Mouse (Mus musculus): Measurements from ENCODE around the gene Fam122b. TPM values are rescaled to one million over a fixed set of nuclear protein-coding genes. Genes with fewer than 3 reads are reported as not detected.
"Not testable (repeated sequence)": the region's sequence is repeated elsewhere in the genome, so short reads cannot be mapped to it uniquely, and the experiment has no call there.

The Fam122b gene
- polyA plus RNA-seq (2012): 0.27 and 0.48 TPM in 2 replicates

- Histone ChIP-seq H3K27me3 (ENCODE audit: control insufficient read depth) (no peaks in the 10 kb centered on the region), H3K9me3 (ENCODE audit: control insufficient read depth, low read length) (no peaks in the 10 kb centered on the region; the same call in 1 of the 2 replicates), H3K4me3 (replicated peaks) (peak within 1 kb of the TSS; percentile 90), H3K4me1 (ENCODE audit: control insufficient read depth) (peaks cover 26% of the 10 kb centered on the region), H3K36me3 (ENCODE audit: control insufficient read depth) (no peaks in the 10 kb centered on the region; the same call in 1 of the 2 replicates)
- no peak for TF ChIP-seq GATA1 (IDR thresholded peaks at IDR 0.05; ENCODE audit: low read length)
- no peak for TF ChIP-seq TAL1 (IDR thresholded peaks at IDR 0.05; ENCODE audit: low read length)
Observed at GRCm38 (mm10) chrX:53269289-53270062, at the start of gene Fam122b. TSS of gene Fam122b (minus strand) at chrX:53269805.

GRCm38 (mm10) chrX:53287924-53288323 lies 18.3 kb upstream of the Fam122b start:
- H3K9me3 ChIP-seq (ENCODE audit: control insufficient read depth, low read length): no peaks in the 10 kb centered on the region
- TF ChIP-seq GATA1 (IDR thresholded peaks at IDR 0.05; ENCODE audit: low read length) (no peak), TAL1 (IDR thresholded peaks at IDR 0.05; ENCODE audit: low read length) (no peak)
- H3K36me3 ChIP-seq (ENCODE audit: control insufficient read depth): no peaks in the 10 kb centered on the region
- no peaks in the 10 kb centered on the region for H3K27me3 ChIP-seq (ENCODE audit: control insufficient read depth)
- H3K4me1 ChIP-seq (ENCODE audit: control insufficient read depth): no peaks in the 10 kb centered on the region
- no peak overlapping the region for H3K4me3 ChIP-seq (replicated peaks)

GRCm38 (mm10) chrX:53273124-53273523 lies 3.5 kb upstream of the Fam122b start, which contains the start of gene Fam122c:
TSS of gene Fam122c (plus strand) at chrX:53273424.
- Histone ChIP-seq H3K36me3 (ENCODE audit: control insufficient read depth) (no peaks in the 10 kb centered on the region), H3K4me3 (replicated peaks) (no peak within 1 kb of the TSS), H3K27me3 (ENCODE audit: control insufficient read depth) (no peaks in the 10 kb centered on the region), H3K4me1 (ENCODE audit: control insufficient read depth) (peaks cover 14% of the 10 kb centered on the region), H3K9me3 (ENCODE audit: control insufficient read depth, low read length) (no peaks in the 10 kb centered on the region; the same call in 1 of the 2 replicates)
- TF ChIP-seq TAL1 (IDR thresholded peaks at IDR 0.05; ENCODE audit: low read length) (no peak), GATA1 (IDR thresholded peaks at IDR 0.05; ENCODE audit: low read length) (no peak)

GRCm38 (mm10) chrX:53271628-53272027 lies 2.0 kb upstream of the Fam122b start:
- peaks cover 20% of the 10 kb centered on the region for H3K4me1 ChIP-seq (ENCODE audit: control insufficient read depth)
- not testable (repeated sequence) for H3K9me3 ChIP-seq (ENCODE audit: control insufficient read depth, low read length); H3K4me3 ChIP-seq (replicated peaks); H3K27me3 ChIP-seq (ENCODE audit: control insufficient read depth); H3K36me3 ChIP-seq (ENCODE audit: control insufficient read depth)

GRCm38 (mm10) chrX:53270063-53270432 lies 443 bp upstream of the Fam122b start:
- Histone ChIP-seq H3K27me3 (ENCODE audit: control insufficient read depth) (no peaks in the 10 kb centered on the region), H3K9me3 (ENCODE audit: control insufficient read depth, low read length) (no peaks in the 10 kb centered on the region; the same call in 1 of the 2 replicates), H3K4me3 (replicated peaks) (peak overlapping the region; percentile 90), H3K4me1 (ENCODE audit: control insufficient read depth) (peaks cover 26% of the 10 kb centered on the region), H3K36me3 (ENCODE audit: control insufficient read depth) (no peaks in the 10 kb centered on the region)
- TF ChIP-seq TAL1 (IDR thresholded peaks at IDR 0.05; ENCODE audit: low read length): no peak
- no peak for TF ChIP-seq GATA1 (IDR thresholded peaks at IDR 0.05; ENCODE audit: low read length)

GRCm38 (mm10) chrX:53268856-53269255 lies 749 bp downstream of the Fam122b start:
- Histone ChIP-seq H3K36me3 (ENCODE audit: control insufficient read depth) (no peaks in the 10 kb centered on the region; the same call in 1 of the 2 replicates), H3K4me1 (ENCODE audit: control insufficient read depth) (peaks cover 26% of the 10 kb centered on the region), H3K4me3 (replicated peaks) (peak overlapping the region; percentile 90), H3K9me3 (ENCODE audit: control insufficient read depth, low read length) (no peaks in the 10 kb centered on the region; the same call in 1 of the 2 replicates), H3K27me3 (ENCODE audit: control insufficient read depth) (no peaks in the 10 kb centered on the region)
- TF ChIP-seq GATA1 (IDR thresholded peaks at IDR 0.05; ENCODE audit: low read length) (no peak), TAL1 (IDR thresholded peaks at IDR 0.05; ENCODE audit: low read length) (no peak)

- H3K4me3 ChIP-seq (replicated peaks): no peak overlapping the region
- H3K27me3 ChIP-seq (ENCODE audit: control insufficient read depth): no peaks in the 10 kb centered on the region
- no peaks in the 10 kb centered on the region; the same call in 1 of the 2 replicates for H3K9me3 ChIP-seq (ENCODE audit: control insufficient read depth, low read length)
- peaks cover 26% of the 10 kb centered on the region for H3K4me1 ChIP-seq (ENCODE audit: control insufficient read depth)
- no peaks in the 10 kb centered on the region; the same call in 1 of the 2 replicates for H3K36me3 ChIP-seq (ENCODE audit: control insufficient read depth)
- TF ChIP-seq GATA1 (IDR thresholded peaks at IDR 0.05; ENCODE audit: low read length) (no peak), TAL1 (IDR thresholded peaks at IDR 0.05; ENCODE audit: low read length) (no peak)
Observed at GRCm38 (mm10) chrX:53266186-53266585, 3.4 kb downstream of the Fam122b start.

GRCm38 (mm10) chrX:53255195-53255594 lies 14.4 kb downstream of the Fam122b start:
- Histone ChIP-seq H3K9me3 (ENCODE audit: control insufficient read depth, low read length) (no peaks in the 10 kb centered on the region), H3K36me3 (ENCODE audit: control insufficient read depth) (peaks cover 24% of the 10 kb centered on the region), H3K4me1 (ENCODE audit: control insufficient read depth) (no peaks in the 10 kb centered on the region), H3K27me3 (ENCODE audit: control insufficient read depth) (no peaks in the 10 kb centered on the region), H3K4me3 (replicated peaks) (no peak overlapping the region)
- TF ChIP-seq TAL1 (IDR thresholded peaks at IDR 0.05; ENCODE audit: low read length) (no peak), GATA1 (IDR thresholded peaks at IDR 0.05; ENCODE audit: low read length) (no peak)

GRCm38 (mm10) chrX:53240011-53240410 lies 29.6 kb downstream of the Fam122b start, which contains the start of gene Plac1:
TSS of gene Plac1 (minus strand) at chrX:53240111.
- peaks cover 1% of the 10 kb centered on the region; the same call in 1 of the 2 replicates for H3K36me3 ChIP-seq (ENCODE audit: control insufficient read depth)
- TF ChIP-seq TAL1 (IDR thresholded peaks at IDR 0.05; ENCODE audit: low read length) (no peak), GATA1 (IDR thresholded peaks at IDR 0.05; ENCODE audit: low read length) (no peak)

More at GRCm38 (mm10) chrX:53240011-53240410, 29.6 kb downstream of the Fam122b start, which contains the start of gene Plac1:
- H3K4me3 ChIP-seq (replicated peaks): no peak within 1 kb of the TSS
- no peaks in the 10 kb centered on the region for H3K9me3 ChIP-seq (ENCODE audit: control insufficient read depth, low read length)
- peaks cover 4% of the 10 kb centered on the region for H3K4me1 ChIP-seq (ENCODE audit: control insufficient read depth)
- H3K27me3 ChIP-seq (ENCODE audit: control insufficient read depth): no peaks in the 10 kb centered on the region

Data from erythroblast, embryonic 14.5 days (primary cell).